Mouse (Mus musculus) thymus, postnatal 0 days (tissue): Measurements from ENCODE around the gene Nacc2. TPM values are rescaled to one million over a fixed set of nuclear protein-coding genes. Genes with fewer than 3 reads are reported as not detected.

Experiments
- DNase-seq: peaks from one replicate; pipeline ENCODE4 v3.0.0-alpha.2; 2015; ENCODE audit warnings: low spot score
- polyA plus RNA-seq: library from polyadenylated mRNA; unstranded; fragments of >200 nt; fragmentation: Nextera tagmentation; extraction: Ambion mirVana; gene quantifications from 2 replicates; pipeline ENCODE4 v1.2.1, GENCODE M21; 2015

Nacc2 gene
- polyA plus RNA-seq, 1 experiment from 2014 or later = 2.2 TPM

- no peak for DNase-seq
These were observed 23.2 kb downstream of the Nacc2 start for GRCm38 (mm10) chr2:26099851-26100250.

GRCm38 (mm10) chr2:26099260-26099659 is 23.8 kb downstream of the Nacc2 start:
- no peak for DNase-seq

GRCm38 (mm10) chr2:26093897-26094296 is 29.1 kb downstream of the Nacc2 start:
- DNase-seq = no peak

GRCm38 (mm10) chr2:26091771-26092393 is 31.1 kb downstream of the Nacc2 start:
- no peak for DNase-seq

GRCm38 (mm10) chr2:26090876-26091770 is 31.9 kb downstream of the Nacc2 start:
- DNase-seq = no peak

GRCm38 (mm10) chr2:26089005-26089404 is 34.0 kb downstream of the Nacc2 start:
- no peak for DNase-seq

GRCm38 (mm10) chr2:26086926-26087600 is 36.0 kb downstream of the Nacc2 start:
- DNase-seq = no peak

- no peak for DNase-seq
These were observed 36.5 kb downstream of the Nacc2 start for GRCm38 (mm10) chr2:26086505-26086904.

- no peak for DNase-seq
These were observed 40.1 kb downstream of the Nacc2 start for GRCm38 (mm10) chr2:26082883-26083282.

- no peak for DNase-seq
These were observed 42.2 kb downstream of the Nacc2 start for GRCm38 (mm10) chr2:26080830-26081229.

- DNase-seq = no peak
These were observed 43.6 kb downstream of the Nacc2 start for GRCm38 (mm10) chr2:26079409-26079808.

GRCm38 (mm10) chr2:26077068-26077467 is 46.0 kb downstream of the Nacc2 start:
- no peak for DNase-seq

- DNase-seq = no peak
These were observed 46.9 kb downstream of the Nacc2 start for GRCm38 (mm10) chr2:26076121-26076520.

GRCm38 (mm10) chr2:26074551-26074950 is 48.5 kb downstream of the Nacc2 start:
- no peak for DNase-seq

- no peak for DNase-seq
These were observed 54.4 kb downstream of the Nacc2 start for GRCm38 (mm10) chr2:26068592-26068991.

GRCm38 (mm10) chr2:26068175-26068574 is 54.8 kb downstream of the Nacc2 start:
- DNase-seq = no peak

- DNase-seq = no peak
These were observed 56.5 kb downstream of the Nacc2 start for GRCm38 (mm10) chr2:26066527-26066926.

GRCm38 (mm10) chr2:26062742-26063427 is 60.1 kb downstream of the Nacc2 start:
- no peak for DNase-seq

GRCm38 (mm10) chr2:26062241-26062640 is 60.8 kb downstream of the Nacc2 start:
- no peak for DNase-seq

GRCm38 (mm10) chr2:26061018-26061666 is 61.9 kb downstream of the Nacc2 start:
- DNase-seq = no peak

GRCm38 (mm10) chr2:26057053-26057452 is 66.0 kb downstream of the Nacc2 start:
- DNase-seq = no peak
